Mouse (Mus musculus) lung, postnatal 25 days (tissue): ENCODE measurements around the gene Hdgfl2.
A peak's percentile ranks its signal among the peaks of the same experiment; 100 is the strongest.
"Not testable (repeated sequence)": the region's sequence is repeated elsewhere in the genome, so short reads cannot be mapped to it uniquely, and the experiment has no call there.

Source experiments
- DNase-seq: peaks from one replicate; pipeline ENCODE4 v3.0.0; 2022; ENCODE audit warnings: low spot score

Hdgfl2 gene

GRCm38 (mm10) chr17:56104821-56105220, 25.4 kb downstream of the Hdgfl2 start:
- not testable (repeated sequence) for DNase-seq

GRCm38 (mm10) chr17:56106436-56106835, 27.0 kb downstream of the Hdgfl2 start:
- not testable (repeated sequence) for DNase-seq

GRCm38 (mm10) chr17:56106981-56107380, 27.5 kb downstream of the Hdgfl2 start:
- DNase-seq: no peak

GRCm38 (mm10) chr17:56107736-56108135, 28.3 kb downstream of the Hdgfl2 start:
- DNase-seq: no peak

GRCm38 (mm10) chr17:56108334-56109044, 29.1 kb downstream of the Hdgfl2 start:
- DNase-seq: peak; percentile 48

- DNase-seq: no peak
These were observed 30.0 kb downstream of the Hdgfl2 start, which contains the start of gene Plin4 for GRCm38 (mm10) chr17:56109219-56110051. Plin4 (minus strand) TSS chr17:56109803.

GRCm38 (mm10) chr17:56110571-56110970, 31.1 kb downstream of the Hdgfl2 start:
- no peak for DNase-seq

- no peak for DNase-seq
These were observed 31.6 kb downstream of the Hdgfl2 start for GRCm38 (mm10) chr17:56111021-56111420.

GRCm38 (mm10) chr17:56111864-56112263, 32.4 kb downstream of the Hdgfl2 start:
- DNase-seq: peak; percentile 66

GRCm38 (mm10) chr17:56112743-56113142, 33.3 kb downstream of the Hdgfl2 start:
- no peak for DNase-seq

- DNase-seq: no peak
These were observed 36.8 kb downstream of the Hdgfl2 start for GRCm38 (mm10) chr17:56116193-56116592.

GRCm38 (mm10) chr17:56117251-56117710, 37.8 kb downstream of the Hdgfl2 start, which contains the start of gene Plin5:
Plin5 (minus strand) TSS chr17:56117596.
- peak; percentile 52 for DNase-seq

- no peak for DNase-seq
These were observed 40.0 kb downstream of the Hdgfl2 start for GRCm38 (mm10) chr17:56119431-56119830.

- DNase-seq: no peak
These were observed 40.8 kb downstream of the Hdgfl2 start for GRCm38 (mm10) chr17:56119981-56120880.

- no peak for DNase-seq
These were observed 42.4 kb downstream of the Hdgfl2 start, which contains the start of gene Lrg1 for GRCm38 (mm10) chr17:56121826-56122225. Lrg1 (minus strand) TSS chr17:56122001.

GRCm38 (mm10) chr17:56123161-56123560, 43.7 kb downstream of the Hdgfl2 start:
- no peak for DNase-seq

GRCm38 (mm10) chr17:56123681-56124340, 44.4 kb downstream of the Hdgfl2 start:
- DNase-seq: no peak

- no peak for DNase-seq
These were observed 45.2 kb downstream of the Hdgfl2 start for GRCm38 (mm10) chr17:56124377-56125275.

- no peak for DNase-seq
These were observed 45.8 kb downstream of the Hdgfl2 start for GRCm38 (mm10) chr17:56125276-56125630.

GRCm38 (mm10) chr17:56126175-56126574, 46.7 kb downstream of the Hdgfl2 start:
- no peak for DNase-seq
